Mouse (Mus musculus): ENCODE measurements around the gene Vmn2r117. TPM values are rescaled to one million over a fixed set of nuclear protein-coding genes. Genes with fewer than 3 reads are reported as not detected.

Gene Vmn2r117
- not detected for polyA plus RNA-seq (2017; shearing (Covaris generic))

GRCm38 (mm10) chr17:23479599-23479998 is at the start of gene Vmn2r117:
TSS of gene Vmn2r117 (minus strand) at chr17:23479699.

Other genes starting within 250 kb of the Vmn2r117 start
- 0.04 TPM for gene Vmn2r114, start 167.2 kb downstream of the Vmn2r117 start, polyA plus RNA-seq (2017; shearing (Covaris generic))
- gene Vmn2r115, start 136.0 kb downstream of the Vmn2r117 start, polyA plus RNA-seq (2017; shearing (Covaris generic)): not detected
- gene Vmn2r116, start 95.1 kb downstream of the Vmn2r117 start, polyA plus RNA-seq (2017; shearing (Covaris generic)): not detected
- gene Zfp213, start 84.5 kb upstream of the Vmn2r117 start, polyA plus RNA-seq (2017; shearing (Covaris generic)): 14.2 TPM
- gene Zfp13, start 119.8 kb upstream of the Vmn2r117 start, polyA plus RNA-seq (2017; shearing (Covaris generic)): not detected
- 0.89 TPM for gene Zscan10, start 121.2 kb upstream of the Vmn2r117 start, polyA plus RNA-seq (2017; shearing (Covaris generic))
- 0.60 TPM for gene Mmp25, start 165.6 kb upstream of the Vmn2r117 start, polyA plus RNA-seq (2017; shearing (Covaris generic))
- not detected for gene Bicdl2, start 180.8 kb upstream of the Vmn2r117 start, polyA plus RNA-seq (2017; shearing (Covaris generic))
- 64.9 TPM for gene Hcfc1r1, start 193.9 kb upstream of the Vmn2r117 start, polyA plus RNA-seq (2017; shearing (Covaris generic))
- 31.2 TPM for gene Thoc6, start 194.2 kb upstream of the Vmn2r117 start, polyA plus RNA-seq (2017; shearing (Covaris generic))
- gene Tnfrsf12a, start 197.8 kb upstream of the Vmn2r117 start, polyA plus RNA-seq (2017; shearing (Covaris generic)): 6.5 TPM
- gene Cldn6, start 199.6 kb upstream of the Vmn2r117 start, polyA plus RNA-seq (2017; shearing (Covaris generic)): not detected
- gene Cldn9, start 204.3 kb upstream of the Vmn2r117 start, polyA plus RNA-seq (2017; shearing (Covaris generic)): not detected
- gene 1520401A03Rik, start 243.1 kb upstream of the Vmn2r117 start, polyA plus RNA-seq (2017; shearing (Covaris generic)): not detected
- gene Pkmyt1, start 246.6 kb upstream of the Vmn2r117 start, polyA plus RNA-seq (2017; shearing (Covaris generic)): 19.9 TPM